Mouse (Mus musculus): ENCODE results near the gene Cfap70.
A peak's percentile ranks its signal among the peaks of the same experiment; 100 is the strongest.

Gene Cfap70

GRCm38 (mm10) chr14:20423046-20423445 is 29.0 kb downstream of the Cfap70 start:
- DNase-seq (ENCODE audit: low read depth, low spot score): no peak

GRCm38 (mm10) chr14:20422257-20422656 is 29.8 kb downstream of the Cfap70 start:
- no peak for DNase-seq (ENCODE audit: low read depth, low spot score)

- DNase-seq (ENCODE audit: low read depth, low spot score): peak; percentile 41
Measured at GRCm38 (mm10) chr14:20400071-20400470, 52.0 kb downstream of the Cfap70 start.

GRCm38 (mm10) chr14:20398864-20399263 is 53.2 kb downstream of the Cfap70 start:
- DNase-seq (ENCODE audit: low read depth, low spot score): no peak

GRCm38 (mm10) chr14:20397220-20397619 is 54.8 kb downstream of the Cfap70 start:
- DNase-seq (ENCODE audit: low read depth, low spot score): no peak

- DNase-seq (ENCODE audit: low read depth, low spot score): peak; percentile 93
Measured at GRCm38 (mm10) chr14:20393205-20393913, 58.7 kb downstream of the Cfap70 start, which contains the start of gene Mrps16. Gene Mrps16, minus strand, starts transcription at chr14:20393634.

GRCm38 (mm10) chr14:20392326-20392725 is 59.7 kb downstream of the Cfap70 start:
- DNase-seq (ENCODE audit: low read depth, low spot score): no peak

GRCm38 (mm10) chr14:20389446-20390079 is 62.5 kb downstream of the Cfap70 start:
- DNase-seq (ENCODE audit: low read depth, low spot score): no peak

GRCm38 (mm10) chr14:20388441-20389129 is 63.4 kb downstream of the Cfap70 start, which contains the start of gene Dnajc9:
Gene Dnajc9, minus strand, starts transcription at chr14:20388910.
- peak; percentile 78 for DNase-seq (ENCODE audit: low read depth, low spot score)

GRCm38 (mm10) chr14:20379753-20380430 is 72.1 kb downstream of the Cfap70 start:
- DNase-seq (ENCODE audit: low read depth, low spot score): no peak

- DNase-seq (ENCODE audit: low read depth, low spot score): no peak
Measured at GRCm38 (mm10) chr14:20379087-20379640, 72.9 kb downstream of the Cfap70 start.

GRCm38 (mm10) chr14:20378313-20379061 is 73.5 kb downstream of the Cfap70 start:
- peak; percentile 49 for DNase-seq (ENCODE audit: low read depth, low spot score)

GRCm38 (mm10) chr14:20377112-20377521 is 74.9 kb downstream of the Cfap70 start:
- DNase-seq (ENCODE audit: low read depth, low spot score): no peak

- DNase-seq (ENCODE audit: low read depth, low spot score): no peak
Measured at GRCm38 (mm10) chr14:20371854-20372253, 80.2 kb downstream of the Cfap70 start.

GRCm38 (mm10) chr14:20370798-20371197 is 81.2 kb downstream of the Cfap70 start:
- no peak for DNase-seq (ENCODE audit: low read depth, low spot score)

- DNase-seq (ENCODE audit: low read depth, low spot score): no peak
Measured at GRCm38 (mm10) chr14:20368271-20368670, 83.8 kb downstream of the Cfap70 start.

GRCm38 (mm10) chr14:20363230-20363629 is 88.8 kb downstream of the Cfap70 start:
- no peak for DNase-seq (ENCODE audit: low read depth, low spot score)

GRCm38 (mm10) chr14:20347991-20348541 is 104.0 kb downstream of the Cfap70 start, which contains the start of the genes Ecd and Fam149b:
Gene Ecd, minus strand, starts transcription at chr14:20348121.
Gene Fam149b, plus strand, starts transcription at chr14:20348162.
- peak; percentile 98 for DNase-seq (ENCODE audit: low read depth, low spot score)

- DNase-seq (ENCODE audit: low read depth, low spot score): no peak
Measured at GRCm38 (mm10) chr14:20347441-20347990, 104.5 kb downstream of the Cfap70 start.

- no peak for DNase-seq (ENCODE audit: low read depth, low spot score)
Measured at GRCm38 (mm10) chr14:20345885-20346284, 106.1 kb downstream of the Cfap70 start.
